Comparison of ENCODE assay signal across 9 mouse cellular contexts in genomic region chr1:75125418-75125817, GRCm38 (mm10). TPM values are rescaled to one million over a fixed set of nuclear protein-coding genes. Genes with fewer than 3 reads are reported as not detected.
A peak's percentile ranks its signal among the peaks of the same experiment; 100 is the strongest.
DNase-seq lines count a peak whose midpoint lies in the region; ATAC-seq and TF ChIP-seq lines count a peak whose summit lies in the region.
"Had no signal": no experiment of that assay in that cellular context is flagged by ENCODE, and none has a peak within 500 bp of the region (broad histone marks: within the 10 kb centered on the region; RNA-seq: fewer than 3 reads in every experiment).

No protein-coding gene starts in this region.

- TF ChIP-seq EP300 in ES-Bruce4 (IDR thresholded peaks at IDR 0.05; ENCODE audit: insufficient read depth, low read depth, low read length): no peak

- TF ChIP-seq CTCF in ES-Bruce4 (IDR thresholded peaks at IDR 0.05; ENCODE audit: low read depth, low read length): no peak

- no peak for TF ChIP-seq POLR2A in ES-Bruce4 (IDR thresholded peaks at IDR 0.05; ENCODE audit: insufficient read depth, low read length)

- peaks cover 10% of the 10 kb centered on the region; the same call in 1 of the 2 replicates for H3K4me1 ChIP-seq in heart, embryonic 10.5 days
- no peaks in the 10 kb centered on the region for H3K4me1 ChIP-seq in ES-Bruce4 (ENCODE audit: control insufficient read depth, insufficient read depth, low read length)
- H3K4me1 ChIP-seq in hindbrain, embryonic 10.5 days (replicated peaks): peaks cover 17% of the 10 kb centered on the region
- H3K4me1 ChIP-seq in megakaryocyte, embryonic 14.5 days: peaks cover 21% of the 10 kb centered on the region

- peak overlapping the region; percentile 96 for H3K27ac ChIP-seq in heart, embryonic 10.5 days
- no peak overlapping the region for H3K27ac ChIP-seq in ES-Bruce4 (ENCODE audit: insufficient read depth, low read length)
- H3K27ac ChIP-seq in hindbrain, embryonic 10.5 days: peak overlapping the region; percentile 95

- no peak for DNase-seq in heart, embryonic 10.5 days (ENCODE audit: low spot score)
- no peak for DNase-seq in heart, adult 8-10 months (ENCODE audit: low spot score)
- no peak for DNase-seq in hindbrain, embryonic 10.5 days (ENCODE audit: low spot score)
- no peak for DNase-seq in cerebellum, postnatal 14 days
- no peak for DNase-seq in gastrocnemius, postnatal 4 days (ENCODE audit: low spot score in 2 of 2)

- H3K27me3 ChIP-seq in heart, embryonic 10.5 days (ENCODE audit: insufficient read depth, poor library complexity, severe bottlenecking): 0 out of 2 replicates have a peak, but pooled peaks cover 3% of the 10 kb centered on the region
- H3K27me3 ChIP-seq in ES-Bruce4 (ENCODE audit: control insufficient read depth, insufficient read depth, low read length, poor library complexity, severe bottlenecking): no peaks in the 10 kb centered on the region
- 0 out of 2 replicates have a peak, but pooled peaks cover 4% of the 10 kb centered on the region for H3K27me3 ChIP-seq in hindbrain, embryonic 10.5 days (ENCODE audit: insufficient read depth, poor library complexity, severe bottlenecking)
- peaks cover 10% of the 10 kb centered on the region for H3K27me3 ChIP-seq in megakaryocyte, embryonic 14.5 days (replicated peaks)

- peak overlapping the region; percentile 83 for H3K9ac ChIP-seq in ES-Bruce4 (ENCODE audit: low read depth, poor library complexity, severe bottlenecking)

- WGBS in heart, embryonic 10.5 days: 35% methylated on average over 5 of the region's 5 CpGs
- 39% methylated on average over 5 of the region's 5 CpGs for WGBS in hindbrain, embryonic 10.5 days

- no peaks in the 10 kb centered on the region for H3K36me3 ChIP-seq in heart, embryonic 10.5 days
- no peaks in the 10 kb centered on the region for H3K36me3 ChIP-seq in ES-Bruce4 (ENCODE audit: control insufficient read depth, insufficient read depth, low read length, poor library complexity, severe bottlenecking)
- H3K36me3 ChIP-seq in hindbrain, embryonic 10.5 days: no peaks in the 10 kb centered on the region
- H3K36me3 ChIP-seq in megakaryocyte, embryonic 14.5 days (replicated peaks; ENCODE audit: low read length): no peaks in the 10 kb centered on the region

- no peaks in the 10 kb centered on the region for H3K9me3 ChIP-seq in heart, embryonic 10.5 days
- no peaks in the 10 kb centered on the region for H3K9me3 ChIP-seq in ES-Bruce4 (replicated peaks; ENCODE audit: control insufficient read depth, insufficient read depth, low read length, poor library complexity, severe bottlenecking)
- no peaks in the 10 kb centered on the region for H3K9me3 ChIP-seq in hindbrain, embryonic 10.5 days
- no peaks in the 10 kb centered on the region for H3K9me3 ChIP-seq in megakaryocyte, embryonic 14.5 days

- no peak for ATAC-seq in granulocyte monocyte progenitor cell, adult 5-6 weeks (replicated peaks; ENCODE audit: poor library complexity, severe bottlenecking)

- H3K4me3 ChIP-seq in heart, embryonic 10.5 days: peak overlapping the region; percentile 64
- peak overlapping the region; percentile 17; the same call in 1 of the 2 replicates for H3K4me3 ChIP-seq in ES-Bruce4 (ENCODE audit: low read depth, low read length)
- peak overlapping the region; percentile 66 for H3K4me3 ChIP-seq in hindbrain, embryonic 10.5 days
- peak overlapping the region; percentile 94 for H3K4me3 ChIP-seq in megakaryocyte, embryonic 14.5 days (replicated peaks)

RNA-seq across cellular contexts. Expression of gene Nhej1, which starts 0.4 kb away (rescaled TPM):
- 10.2 and 10.3 TPM in 2 replicates for polyA plus RNA-seq in heart, embryonic 10.5 days (2016; fragmentation: Nextera tagmentation; extraction: Ambion mirVana)
- 1 to 10 TPM; 3.7 to 5.2 (median 4.6) TPM for total RNA-seq in heart, adult 8-10 months (2022)
- 3.7 and 5.1 TPM in 2 replicates for polyA plus RNA-seq in ES-Bruce4 (2011; ENCODE audit: insufficient read depth, insufficient read length, low read depth, missing spikeins)
- 14.1 and 14.7 TPM in 2 replicates for polyA plus RNA-seq in hindbrain, embryonic 10.5 days (2016; fragmentation: Nextera tagmentation; extraction: Ambion mirVana)
- polyA plus RNA-seq in megakaryocyte, embryonic 14.5 days (2012; ENCODE audit: insufficient read depth, low replicate concordance): 0.66 TPM in 1 of 2 replicates, not detected in the other
- 5.2 and 10.1 TPM in 2 replicates for total RNA-seq in granulocyte monocyte progenitor cell, adult 5-6 weeks (2014; fragmentation: Nextera tagmentation)
- total RNA-seq in granulocyte monocyte progenitor cell, adult 5-6 weeks (2017): 5.6 and 13.4 TPM in 2 replicates
- 1 to 10 TPM; 3.5 to 5.3 TPM for total RNA-seq in gastrocnemius, postnatal 4 days (2021)

RNA-seq across cellular contexts. Expression of gene Slc23a3, which starts 8.3 kb away (rescaled TPM):
- polyA plus RNA-seq in heart, embryonic 10.5 days (2016; fragmentation: Nextera tagmentation; extraction: Ambion mirVana): 0.06 TPM in 1 of 2 replicates, not detected in the other
- total RNA-seq in heart, adult 8-10 months (2022): under 1 TPM; 0.53 to 0.71 (median 0.61) TPM
- not detected in 2 replicates for polyA plus RNA-seq in ES-Bruce4 (2011; ENCODE audit: insufficient read depth, insufficient read length, low read depth, missing spikeins)
- polyA plus RNA-seq in hindbrain, embryonic 10.5 days (2016; fragmentation: Nextera tagmentation; extraction: Ambion mirVana): not detected in 2 replicates
- polyA plus RNA-seq in megakaryocyte, embryonic 14.5 days (2012; ENCODE audit: insufficient read depth, low replicate concordance): not detected in 2 replicates
- 1.4 TPM in 1 of 2 replicates, not detected in the other for total RNA-seq in granulocyte monocyte progenitor cell, adult 5-6 weeks (2014; fragmentation: Nextera tagmentation)
- total RNA-seq in granulocyte monocyte progenitor cell, adult 5-6 weeks (2017): not detected in 2 replicates
- under 1 TPM; 0.16 to 0.39 TPM for total RNA-seq in gastrocnemius, postnatal 4 days (2021)
- total RNA-seq: common myeloid progenitor, adult 5-6 weeks had no signal

RNA-seq across cellular contexts. Expression of gene Cnppd1, which starts 17.1 kb away (rescaled TPM):
- polyA plus RNA-seq in heart, embryonic 10.5 days (2016; fragmentation: Nextera tagmentation; extraction: Ambion mirVana): 36.3 TPM in 2 replicates
- total RNA-seq in heart, adult 8-10 months (2022): 10 to 100 TPM; 19.8 to 26.4 (median 21.0) TPM
- polyA plus RNA-seq in ES-Bruce4 (2011; ENCODE audit: insufficient read depth, insufficient read length, low read depth, missing spikeins): 20.0 and 23.9 TPM in 2 replicates
- 53.5 and 67.2 TPM in 2 replicates for polyA plus RNA-seq in hindbrain, embryonic 10.5 days (2016; fragmentation: Nextera tagmentation; extraction: Ambion mirVana)
- 34.3 and 35.1 TPM in 2 replicates for polyA plus RNA-seq in megakaryocyte, embryonic 14.5 days (2012; ENCODE audit: insufficient read depth, low replicate concordance)
- total RNA-seq in granulocyte monocyte progenitor cell, adult 5-6 weeks (2014; fragmentation: Nextera tagmentation): 31.3 and 33.9 TPM in 2 replicates
- total RNA-seq in granulocyte monocyte progenitor cell, adult 5-6 weeks (2017): 33.0 and 36.4 TPM in 2 replicates
- total RNA-seq in gastrocnemius, postnatal 4 days (2021): 10 to 100 TPM; 29.1 to 29.7 TPM

RNA-seq across cellular contexts. Expression of gene Retreg2, which starts 17.2 kb away (rescaled TPM):
- polyA plus RNA-seq in heart, embryonic 10.5 days (2016; fragmentation: Nextera tagmentation; extraction: Ambion mirVana): 30.4 and 37.5 TPM in 2 replicates
- 10 to 100 TPM; 15.8 to 24.8 (median 20.7) TPM for total RNA-seq in heart, adult 8-10 months (2022)
- polyA plus RNA-seq in ES-Bruce4 (2011; ENCODE audit: insufficient read depth, insufficient read length, low read depth, missing spikeins): 21.9 and 22.7 TPM in 2 replicates
- polyA plus RNA-seq in hindbrain, embryonic 10.5 days (2016; fragmentation: Nextera tagmentation; extraction: Ambion mirVana): 46.0 and 63.4 TPM in 2 replicates
- polyA plus RNA-seq in megakaryocyte, embryonic 14.5 days (2012; ENCODE audit: insufficient read depth, low replicate concordance): 42.4 and 48.9 TPM in 2 replicates
- total RNA-seq in granulocyte monocyte progenitor cell, adult 5-6 weeks (2014; fragmentation: Nextera tagmentation): 38.3 and 68.0 TPM in 2 replicates
- total RNA-seq in granulocyte monocyte progenitor cell, adult 5-6 weeks (2017): 35.5 and 52.0 TPM in 2 replicates
- 10 to 100 TPM; 31.3 to 31.5 TPM for total RNA-seq in gastrocnemius, postnatal 4 days (2021)

RNA-seq across cellular contexts. Expression of gene Zfand2b, which starts 43.0 kb away (rescaled TPM):
- polyA plus RNA-seq in heart, embryonic 10.5 days (2016; fragmentation: Nextera tagmentation; extraction: Ambion mirVana): 30.2 and 32.1 TPM in 2 replicates
- total RNA-seq in heart, adult 8-10 months (2022): 10 to 100 TPM; 14.6 to 16.9 (median 15.7) TPM
- 10.9 and 13.0 TPM in 2 replicates for polyA plus RNA-seq in ES-Bruce4 (2011; ENCODE audit: insufficient read depth, insufficient read length, low read depth, missing spikeins)
- polyA plus RNA-seq in hindbrain, embryonic 10.5 days (2016; fragmentation: Nextera tagmentation; extraction: Ambion mirVana): 38.0 and 43.8 TPM in 2 replicates
- 20.4 and 28.1 TPM in 2 replicates for polyA plus RNA-seq in megakaryocyte, embryonic 14.5 days (2012; ENCODE audit: insufficient read depth, low replicate concordance)
- 18.4 and 19.0 TPM in 2 replicates for total RNA-seq in granulocyte monocyte progenitor cell, adult 5-6 weeks (2014; fragmentation: Nextera tagmentation)
- 9.5 and 18.2 TPM in 2 replicates for total RNA-seq in granulocyte monocyte progenitor cell, adult 5-6 weeks (2017)
- total RNA-seq in gastrocnemius, postnatal 4 days (2021): 10 to 100 TPM; 15.6 to 17.5 TPM

Comparison
In these comparisons a context has a peak if more than half of its experiments do, and no peak if none do; other contexts are left out.
1. H3K4me3 ChIP-seq: peak in every context shown above with its lines; median percentile 94 in megakaryocyte, embryonic 14.5 days; 66 in hindbrain, embryonic 10.5 days; 64 in heart, embryonic 10.5 days; 17 in ES-Bruce4.